Mouse (Mus musculus) mouse trophoblast stem cell (cell line): ENCODE measurements around the gene R3hcc1l.

Experiments used
- in situ Hi-C, 2 experiments: fragments of 300-500 bp; cut with MseI, MboI; formaldehyde crosslinking; loops; 2 replicates in 1 of 2; 3 replicates in 1 of 2; pipeline ENCODE4 v1.15.1; 2025

The R3hcc1l gene

DNA sequence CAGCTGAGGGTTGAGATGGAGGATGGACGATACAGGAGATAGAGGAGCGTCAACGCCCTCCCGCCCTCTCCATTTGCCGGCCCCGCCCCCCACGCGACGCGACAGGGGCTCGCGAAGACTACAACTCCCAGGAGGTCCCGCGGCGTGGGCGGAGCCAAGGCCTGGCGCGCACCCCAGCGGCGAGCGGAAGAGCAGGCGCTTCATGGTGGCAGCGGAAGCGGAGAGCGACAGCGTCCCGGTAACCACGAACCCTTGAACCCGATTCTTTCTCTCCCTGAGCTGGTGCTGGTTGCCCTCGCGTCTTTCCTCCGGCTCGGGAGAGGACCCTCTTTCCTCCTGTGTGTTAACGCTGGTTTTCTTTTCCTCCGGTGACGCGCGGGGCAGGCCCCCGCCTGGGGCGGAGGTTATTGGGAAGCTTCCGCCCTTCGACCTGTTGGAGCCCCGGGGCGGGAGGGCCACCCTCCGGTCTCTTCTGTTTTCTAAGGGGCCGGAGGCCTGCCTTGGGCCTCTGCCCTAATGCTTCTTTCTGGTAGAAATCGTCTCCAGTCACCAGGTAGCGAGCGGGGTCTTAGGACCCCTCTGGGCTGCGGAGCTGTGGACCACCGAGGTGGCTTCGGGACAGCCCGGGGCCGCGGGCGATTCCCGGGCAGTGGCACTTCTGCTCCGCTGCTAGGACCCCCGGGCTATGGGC lies at the start of gene R3hcc1l:
R3hcc1l (plus strand) TSS at position 140 of the 691 bp plus-strand sequence.
- in situ Hi-C loops = no loop called here

GRCm38 (mm10) chr19:42471571-42471970 lies 47.0 kb upstream of the R3hcc1l start:
- in situ Hi-C loops = no loop called here

DNA sequence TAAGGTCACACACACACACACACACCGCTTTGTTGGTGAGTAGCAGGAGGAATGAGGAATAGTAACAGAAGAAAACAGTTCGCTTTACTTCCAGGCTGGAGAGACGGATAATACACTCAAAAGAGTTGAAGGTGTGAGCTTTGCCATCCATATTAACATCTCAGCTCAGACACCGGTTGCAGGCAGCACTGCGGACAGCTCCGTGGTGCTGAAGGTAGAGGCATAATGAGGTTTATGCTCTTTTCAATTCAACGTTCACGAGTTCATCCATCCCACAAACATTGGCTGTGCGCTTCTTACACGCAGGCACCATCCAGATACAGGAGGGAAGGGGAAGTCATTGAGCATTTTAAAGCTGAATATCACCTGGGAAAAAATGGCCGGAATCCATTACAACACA lies 45.7 kb upstream of the R3hcc1l start:
- in situ Hi-C loops = no loop called here

GRCm38 (mm10) chr19:42477769-42478168 lies 40.8 kb upstream of the R3hcc1l start:
- in situ Hi-C loops = no loop called here

DNA sequence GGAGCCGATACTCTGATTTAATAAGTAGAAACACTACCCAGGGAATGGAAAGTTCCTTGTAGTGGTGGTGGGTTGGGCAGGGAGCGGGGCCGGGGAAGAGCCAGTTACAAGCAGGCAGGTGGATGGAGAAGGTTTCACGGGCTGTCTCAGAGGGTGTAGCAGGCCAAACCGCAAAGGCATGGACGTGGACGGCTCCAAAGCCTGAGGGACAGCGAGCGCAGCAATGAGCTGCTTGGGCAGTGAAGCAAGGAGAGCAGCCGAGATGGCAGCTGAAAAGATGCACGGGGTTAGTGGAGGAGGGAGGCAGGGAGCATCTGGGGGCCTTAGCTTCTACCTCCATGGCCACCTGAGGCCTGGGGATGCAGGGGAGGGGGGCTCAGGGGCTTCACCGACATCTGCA lies 40.3 kb upstream of the R3hcc1l start:
- in situ Hi-C loops = no loop called here

DNA sequence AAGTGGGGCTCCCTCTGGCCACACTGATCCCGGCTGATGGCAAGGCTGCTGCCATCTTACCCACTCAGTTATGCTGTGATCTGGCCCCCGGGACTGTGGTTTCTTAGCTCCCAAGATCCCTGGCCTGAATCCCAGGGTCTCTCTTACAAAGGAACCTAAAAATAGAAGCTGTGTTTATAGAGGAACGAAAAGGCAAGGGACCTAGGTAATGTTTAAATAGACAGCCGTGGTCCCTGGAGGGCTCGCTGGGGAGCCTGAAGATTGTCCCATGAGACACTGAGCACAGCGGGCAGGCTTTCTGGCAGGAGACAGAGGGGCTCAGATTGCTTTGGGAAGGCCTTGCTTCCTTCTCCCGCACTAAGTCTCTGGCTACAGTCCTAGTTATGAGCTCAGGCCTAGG lies 33.1 kb upstream of the R3hcc1l start:
- in situ Hi-C loops = no loop called here

GRCm38 (mm10) chr19:42487261-42487660 lies 31.3 kb upstream of the R3hcc1l start:
- in situ Hi-C loops = no loop called here

- in situ Hi-C loops = no loop called here
These were observed 25.2 kb upstream of the R3hcc1l start for GRCm38 (mm10) chr19:42493257-42493917.

- in situ Hi-C loops = no loop called here
These were observed 14.4 kb upstream of the R3hcc1l start for GRCm38 (mm10) chr19:42504156-42504555.

DNA sequence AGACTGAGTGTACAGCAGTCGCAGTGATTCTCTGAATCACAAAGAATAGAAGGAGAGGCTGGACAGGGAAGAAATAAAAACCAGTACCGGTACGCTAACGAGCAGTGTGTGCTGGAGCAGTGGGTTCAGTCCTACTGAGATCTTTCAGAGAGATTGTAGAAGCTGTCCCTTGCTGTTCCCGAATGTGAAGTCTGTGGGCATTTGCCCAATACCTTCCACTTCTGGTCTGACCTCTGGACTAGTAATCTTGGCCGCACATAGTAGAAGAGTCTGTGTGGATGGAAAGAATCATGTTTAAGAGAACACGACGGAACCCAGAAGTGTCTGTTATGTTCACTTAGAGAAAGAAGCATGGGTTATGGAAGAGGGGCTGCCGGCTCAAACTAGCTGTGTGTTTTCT lies 8.9 kb upstream of the R3hcc1l start:
- in situ Hi-C loops = no loop called here

DNA sequence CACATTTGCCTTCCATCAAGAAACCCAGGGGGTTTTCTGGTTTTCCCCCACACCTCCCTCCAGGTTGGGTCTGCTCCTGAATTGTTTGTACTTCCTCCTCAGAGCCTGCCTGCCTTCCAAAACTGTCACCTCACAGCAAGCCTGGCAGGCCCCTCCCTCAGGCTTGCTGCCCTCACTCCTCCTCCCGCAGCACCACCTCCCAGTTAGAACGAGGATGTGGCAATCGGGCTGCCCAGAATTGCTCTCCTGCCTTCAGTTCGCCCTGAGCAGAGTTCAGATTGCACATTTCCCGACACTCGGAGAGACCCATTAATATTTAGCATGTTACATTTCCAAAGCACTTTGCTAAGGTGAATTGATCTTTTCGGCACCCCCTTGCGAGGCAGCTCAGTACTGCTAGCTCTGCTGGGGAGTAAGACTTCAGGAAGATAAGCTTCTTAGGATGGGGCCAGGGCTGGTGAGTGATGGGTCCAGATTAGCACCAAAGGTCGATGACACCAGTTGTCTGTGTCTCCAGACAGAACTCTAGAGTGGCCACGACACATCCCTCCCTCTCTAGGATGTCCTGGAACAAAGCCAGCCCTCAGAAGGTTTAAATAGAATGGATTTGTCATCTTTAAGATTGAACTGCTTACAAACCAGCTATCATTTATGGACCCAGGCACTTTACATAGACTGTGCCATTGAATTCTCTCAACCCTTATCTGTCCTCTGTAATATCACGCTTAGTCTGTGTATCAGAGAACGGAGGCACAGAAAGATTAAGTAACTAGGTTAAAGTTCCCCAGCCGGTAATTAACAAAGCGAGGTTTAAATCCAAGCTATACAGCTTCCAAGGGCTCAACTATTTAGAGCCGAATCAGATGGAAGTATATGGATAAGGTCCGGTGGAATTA lies 8.0 kb upstream of the R3hcc1l start:
- in situ Hi-C loops = no loop called here

GRCm38 (mm10) chr19:42515656-42516055 lies 2.9 kb upstream of the R3hcc1l start:
- in situ Hi-C loops = no loop called here

DNA sequence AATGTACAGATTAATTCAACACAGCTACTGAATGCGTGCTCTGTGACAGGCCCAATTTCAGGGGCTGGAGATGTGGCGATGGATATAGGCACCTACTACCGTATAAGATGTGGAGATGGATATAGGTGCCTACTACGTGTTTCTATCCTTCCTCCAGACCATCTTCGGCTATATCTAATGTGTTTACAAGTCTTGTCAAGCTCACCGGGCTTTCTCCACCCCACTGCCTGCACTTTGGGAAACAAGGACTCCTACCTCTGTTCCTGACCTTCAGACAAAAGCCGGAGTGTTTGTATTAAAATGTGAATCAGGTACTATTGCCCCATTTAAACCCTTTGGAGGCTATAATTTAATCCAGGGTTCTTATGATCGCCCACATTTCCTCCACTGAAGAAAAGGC lies 2.4 kb upstream of the R3hcc1l start:
- in situ Hi-C loops = no loop called here

GRCm38 (mm10) chr19:42517957-42518619 lies 471 bp upstream of the R3hcc1l start:
- in situ Hi-C loops = no loop called here

- in situ Hi-C loops = no loop called here
These were observed 1.2 kb downstream of the R3hcc1l start for GRCm38 (mm10) chr19:42519760-42520159.

GRCm38 (mm10) chr19:42524703-42525102 lies 6.1 kb downstream of the R3hcc1l start:
- in situ Hi-C loops = no loop called here

GRCm38 (mm10) chr19:42529992-42530437 lies 11.5 kb downstream of the R3hcc1l start:
- in situ Hi-C loops = loop anchor here in 1 of 2 experiments (10.0 kb wide), 1 partner anchor 125 kb away; no protein-coding TSS in a partner anchor

DNA sequence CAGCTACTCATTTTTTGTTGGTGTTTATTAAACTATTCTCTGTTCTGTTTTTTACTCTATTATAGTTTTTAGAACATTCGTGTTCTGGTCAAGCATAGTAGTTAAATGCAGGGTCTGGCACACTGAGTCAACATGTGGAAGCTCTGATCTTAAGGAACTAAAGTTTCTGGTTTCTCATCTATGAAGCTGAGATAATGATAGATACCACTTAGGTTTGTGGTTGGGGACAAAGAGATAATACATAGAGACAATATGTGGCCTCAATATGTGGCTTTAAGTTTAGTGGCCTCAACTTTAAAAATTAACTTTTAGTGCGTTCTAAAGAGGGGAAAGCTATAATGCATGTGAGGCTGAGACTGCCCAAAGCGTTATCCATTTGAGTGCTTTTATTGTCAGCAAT lies 15.9 kb downstream of the R3hcc1l start:
- in situ Hi-C loops = loop anchor here in 1 of 2 experiments (10.0 kb wide), 1 partner anchor 120 kb away; no protein-coding TSS in a partner anchor

DNA sequence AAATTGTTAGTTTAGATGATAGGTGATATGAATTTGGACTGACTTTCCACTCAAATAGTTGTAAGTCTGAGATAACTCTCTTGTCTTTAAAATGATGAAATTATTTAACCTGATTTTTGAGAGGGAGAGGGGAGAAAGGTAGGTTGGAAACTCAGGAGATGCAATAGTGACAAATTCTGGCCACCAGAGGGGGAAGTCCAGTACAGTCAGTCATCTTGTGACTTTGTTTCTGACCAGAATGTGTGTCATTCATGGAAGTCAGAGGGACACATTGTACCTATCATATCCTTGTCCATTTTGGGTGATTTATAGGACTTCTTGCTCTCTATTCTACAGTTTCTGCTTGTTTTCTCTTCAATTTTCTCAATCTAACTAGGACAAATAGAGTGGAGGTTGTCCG lies 19.0 kb downstream of the R3hcc1l start:
- in situ Hi-C loops = loop anchor here in 1 of 2 experiments (10.0 kb wide), 1 partner anchor 117 kb away; no protein-coding TSS in a partner anchor

DNA sequence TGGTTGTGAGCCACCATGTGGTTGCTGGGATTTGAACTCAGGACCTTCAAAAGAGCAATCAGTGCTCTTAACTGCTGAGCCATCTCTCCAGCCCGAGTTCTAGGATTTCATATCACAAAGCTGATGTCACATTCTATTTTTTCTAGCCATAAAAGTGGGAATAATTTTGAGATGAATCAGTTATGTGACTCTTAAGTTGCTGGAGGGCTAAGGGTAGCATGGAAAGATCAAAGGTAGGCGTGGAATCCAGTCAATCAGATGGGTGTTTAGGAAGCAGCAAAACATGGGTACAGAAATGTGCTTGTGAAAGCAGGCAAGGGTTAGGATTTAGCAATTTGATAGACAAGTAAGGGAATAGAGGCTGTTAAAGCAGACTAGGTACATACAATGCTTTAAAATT lies 20.4 kb downstream of the R3hcc1l start:
- in situ Hi-C loops = loop anchor here in 1 of 2 experiments (10.0 kb wide), 1 partner anchor 116 kb away; no protein-coding TSS in a partner anchor
